Mouse (Mus musculus): ENCODE measurements at regions not wholly inside any gene's neighbourhood (a gene's known extent, or its start where the extent isn't known, plus 50 kb on each side); places are given as distances from the start of the nearest gene placed in this dataset.

- no peak overlapping the region for H3K4me3 ChIP-seq (ENCODE audit: insufficient read depth, low read length)
- TF ChIP-seq POLR2A (IDR thresholded peaks at IDR 0.05; ENCODE audit: borderline replicate concordance, low read depth, low read length), result no peak
- TF ChIP-seq CTCF (IDR thresholded peaks at IDR 0.05; ENCODE audit: low read depth, low read length), result no peak
- H3K4me1 ChIP-seq (ENCODE audit: control insufficient read depth, insufficient read depth, low read length), result peaks cover 3% of the 10 kb centered on the region; the same call in 1 of the 2 replicates
- no peak overlapping the region for H3K27ac ChIP-seq (ENCODE audit: insufficient read depth, low read depth, low read length)
Measured at GRCm38 (mm10) chr3:137147405-137147804, 193.5 kb upstream of the Emcn start.

- TF ChIP-seq CTCF (IDR thresholded peaks at IDR 0.05; ENCODE audit: low read depth, low read length) (no peak), POLR2A (IDR thresholded peaks at IDR 0.05; ENCODE audit: borderline replicate concordance, low read depth, low read length) (no peak)
- H3K27ac ChIP-seq (ENCODE audit: insufficient read depth, low read depth, low read length), result peak overlapping the region; percentile 50
- H3K4me1 ChIP-seq (ENCODE audit: control insufficient read depth, insufficient read depth, low read length), result peaks cover 7% of the 10 kb centered on the region
- H3K4me3 ChIP-seq (ENCODE audit: insufficient read depth, low read length), result no peak overlapping the region
Measured at GRCm38 (mm10) chr3:137150414-137151010, 190.4 kb upstream of the Emcn start.

GRCm38 (mm10) chr3:137151431-137151830 lies 189.4 kb upstream of the Emcn start:
- Histone ChIP-seq H3K4me3 (ENCODE audit: insufficient read depth, low read length) (no peak overlapping the region), H3K27ac (ENCODE audit: insufficient read depth, low read depth, low read length) (no peak overlapping the region), H3K4me1 (ENCODE audit: control insufficient read depth, insufficient read depth, low read length) (peaks cover 7% of the 10 kb centered on the region)
- TF ChIP-seq POLR2A (IDR thresholded peaks at IDR 0.05; ENCODE audit: borderline replicate concordance, low read depth, low read length), result no peak

- peaks cover 7% of the 10 kb centered on the region for H3K4me1 ChIP-seq (ENCODE audit: control insufficient read depth, insufficient read depth, low read length)
- H3K4me3 ChIP-seq (ENCODE audit: insufficient read depth, low read length), result no peak overlapping the region
- no peak overlapping the region for H3K27ac ChIP-seq (ENCODE audit: insufficient read depth, low read depth, low read length)
- no peak for TF ChIP-seq CTCF (IDR thresholded peaks at IDR 0.05; ENCODE audit: low read depth, low read length)
- TF ChIP-seq POLR2A (IDR thresholded peaks at IDR 0.05; ENCODE audit: borderline replicate concordance, low read depth, low read length), result no peak
Measured at GRCm38 (mm10) chr3:137153234-137153633, 187.6 kb upstream of the Emcn start.

GRCm38 (mm10) chr3:137154200-137155042 lies 186.4 kb upstream of the Emcn start:
- TF ChIP-seq POLR2A (IDR thresholded peaks at IDR 0.05; ENCODE audit: borderline replicate concordance, low read depth, low read length), result no peak
- TF ChIP-seq CTCF (IDR thresholded peaks at IDR 0.05; ENCODE audit: low read depth, low read length), result no peak

GRCm38 (mm10) chr3:137155043-137155404 lies 185.8 kb upstream of the Emcn start:
- Histone ChIP-seq H3K4me3 (ENCODE audit: insufficient read depth, low read length) (no peak overlapping the region), H3K4me1 (ENCODE audit: control insufficient read depth, insufficient read depth, low read length) (peaks cover 7% of the 10 kb centered on the region), H3K27ac (ENCODE audit: insufficient read depth, low read depth, low read length) (no peak overlapping the region)
- TF ChIP-seq CTCF (IDR thresholded peaks at IDR 0.05; ENCODE audit: low read depth, low read length), result no peak
- TF ChIP-seq POLR2A (IDR thresholded peaks at IDR 0.05; ENCODE audit: borderline replicate concordance, low read depth, low read length), result no peak

More at GRCm38 (mm10) chr3:137154200-137155042, 186.4 kb upstream of the Emcn start:
- Histone ChIP-seq H3K27ac (ENCODE audit: insufficient read depth, low read depth, low read length) (no peak overlapping the region), H3K4me3 (ENCODE audit: insufficient read depth, low read length) (no peak overlapping the region), H3K4me1 (ENCODE audit: control insufficient read depth, insufficient read depth, low read length) (peaks cover 7% of the 10 kb centered on the region)

GRCm38 (mm10) chr3:137156250-137156975 lies 184.5 kb upstream of the Emcn start:
- Histone ChIP-seq H3K4me1 (ENCODE audit: control insufficient read depth, insufficient read depth, low read length) (peaks cover 4% of the 10 kb centered on the region), H3K27ac (ENCODE audit: insufficient read depth, low read depth, low read length) (no peak overlapping the region), H3K4me3 (ENCODE audit: insufficient read depth, low read length) (no peak overlapping the region)
- TF ChIP-seq CTCF (IDR thresholded peaks at IDR 0.05; ENCODE audit: low read depth, low read length) (no peak), POLR2A (IDR thresholded peaks at IDR 0.05; ENCODE audit: borderline replicate concordance, low read depth, low read length) (no peak)

- Histone ChIP-seq H3K27ac (ENCODE audit: insufficient read depth, low read depth, low read length) (no peak overlapping the region), H3K4me3 (ENCODE audit: insufficient read depth, low read length) (no peak overlapping the region), H3K4me1 (ENCODE audit: control insufficient read depth, insufficient read depth, low read length) (no peaks in the 10 kb centered on the region)
- no peak for TF ChIP-seq POLR2A (IDR thresholded peaks at IDR 0.05; ENCODE audit: borderline replicate concordance, low read depth, low read length)
- TF ChIP-seq CTCF (IDR thresholded peaks at IDR 0.05; ENCODE audit: low read depth, low read length), result no peak
Measured at GRCm38 (mm10) chr3:137189035-137189434, 151.8 kb upstream of the Emcn start.

- no peak overlapping the region for H3K27ac ChIP-seq (ENCODE audit: insufficient read depth, low read depth, low read length)
- TF ChIP-seq POLR2A (IDR thresholded peaks at IDR 0.05; ENCODE audit: borderline replicate concordance, low read depth, low read length) (no peak), CTCF (IDR thresholded peaks at IDR 0.05; ENCODE audit: low read depth, low read length) (no peak)
- H3K4me1 ChIP-seq (ENCODE audit: control insufficient read depth, insufficient read depth, low read length), result no peaks in the 10 kb centered on the region
- no peak overlapping the region for H3K4me3 ChIP-seq (ENCODE audit: insufficient read depth, low read length)
Measured at GRCm38 (mm10) chr3:137190489-137190888, 150.4 kb upstream of the Emcn start.

- H3K27ac ChIP-seq (ENCODE audit: insufficient read depth, low read depth, low read length), result no peak overlapping the region
- TF ChIP-seq POLR2A (IDR thresholded peaks at IDR 0.05; ENCODE audit: borderline replicate concordance, low read depth, low read length), result no peak
- TF ChIP-seq CTCF (IDR thresholded peaks at IDR 0.05; ENCODE audit: low read depth, low read length), result no peak
- H3K4me3 ChIP-seq (ENCODE audit: insufficient read depth, low read length), result no peak overlapping the region
- H3K4me1 ChIP-seq (ENCODE audit: control insufficient read depth, insufficient read depth, low read length), result no peaks in the 10 kb centered on the region
Measured at GRCm38 (mm10) chr3:137191009-137191408, 149.9 kb upstream of the Emcn start.
